Mouse (Mus musculus) forebrain, embryonic 14.5 days (tissue): ENCODE results near the gene Gpc3. TPM values are rescaled to one million over a fixed set of nuclear protein-coding genes. Genes with fewer than 3 reads are reported as not detected.

Experiments
- ATAC-seq: fragments of 200-750 bp; cut with Nextera tagmentation; 2 replicates; pipeline ENCODE4 v1.8.0; 2017; ENCODE audit warnings: mild to moderate bottlenecking, moderate library complexity
- DNase-seq: peaks from one replicate; pipeline ENCODE4 v3.0.0-alpha.2; 2015; ENCODE audit warnings: low spot score
- H3K27ac ChIP-seq: fragments of 300-500 bp; sonication (generic); 2 replicates; pipeline ENCODE4 v1.5.1; 2014; ENCODE audit warnings: low read depth, mild to moderate bottlenecking, control low read depth, low read length, moderate library complexity
- H3K27me3 ChIP-seq: fragments of 300-500 bp; sonication (generic); replicated peaks from 2 replicates; pipeline ENCODE4 v1.6.1; 2014; ENCODE audit warnings: low read length, control low read depth, mixed read lengths; ENCODE audit not compliant: control insufficient read depth, insufficient read depth
- H3K36me3 ChIP-seq: fragments of 300-500 bp; sonication (generic); 2 replicates; pipeline ENCODE4 v1.6.1; 2014; ENCODE audit warnings: low read length, control low read depth; ENCODE audit not compliant: control insufficient read depth, insufficient read depth
- H3K4me1 ChIP-seq: fragments of 300-500 bp; sonication (generic); 2 replicates; pipeline ENCODE4 v1.6.1; 2014; ENCODE audit warnings: antibody characterized with exemption, low read length, control low read depth; ENCODE audit not compliant: control insufficient read depth, insufficient read depth
- H3K4me2 ChIP-seq: fragments of 300-500 bp; sonication (generic); 2 replicates; pipeline ENCODE4 v1.6.1; 2014; ENCODE audit warnings: mild to moderate bottlenecking, control low read depth, low read length
- H3K4me3 ChIP-seq: fragments of 300-500 bp; sonication (generic); 2 replicates; pipeline ENCODE4 v1.5.1; 2014; ENCODE audit warnings: low read depth, low read length, control low read depth
- H3K9ac ChIP-seq: fragments of 300-500 bp; sonication (generic); 2 replicates; pipeline ENCODE4 v1.6.1; 2014; ENCODE audit warnings: mild to moderate bottlenecking, low read length, control low read depth, moderate library complexity
- H3K9me3 ChIP-seq: fragments of 300-500 bp; sonication (generic); replicated peaks from 2 replicates; pipeline ENCODE4 v1.6.1; 2016; ENCODE audit warnings: low read length, control low read depth, mixed read lengths; ENCODE audit not compliant: control insufficient read depth
- WGBS: fragments of 180-500 bp; shearing (Covaris S2); extraction: QIAGEN DNeasy Blood & Tissue Kit; methylation state at CpG from one replicate; pipeline ENCODE4 v1.1.7; 2014; 5-methylcytosine and 5-hydroxymethylcytosine counted together
- polyA plus RNA-seq: library from polyadenylated mRNA; unstranded; fragments of >200 nt; fragmentation: Nextera tagmentation; extraction: Ambion mirVana; gene quantifications from 2 replicates; pipeline ENCODE4 v1.2.1, GENCODE M21; 2014

Gene Gpc3
- polyA plus RNA-seq, 1 experiment from 2014 or later = 51.2 TPM

GRCm38 (mm10) chrX:52533098-52533497, 80.7 kb downstream of the Gpc3 start:
- WGBS = 59% methylated on average over 4 of the region's 4 CpGs
- no peak overlapping the region for H3K4me3 ChIP-seq
- ATAC-seq = no peak
- DNase-seq = peak; percentile 23
- no peak overlapping the region for H3K4me2 ChIP-seq
- H3K4me1 ChIP-seq = no peaks in the 10 kb centered on the region
- no peaks in the 10 kb centered on the region for H3K27me3 ChIP-seq
- no peak overlapping the region for H3K9ac ChIP-seq
- no peaks in the 10 kb centered on the region for H3K9me3 ChIP-seq
- no peaks in the 10 kb centered on the region for H3K36me3 ChIP-seq
- no peak overlapping the region for H3K27ac ChIP-seq

GRCm38 (mm10) chrX:52532124-52532523, 81.6 kb downstream of the Gpc3 start:
- no peak overlapping the region for H3K9ac ChIP-seq
- H3K4me3 ChIP-seq = no peak overlapping the region
- no peak overlapping the region for H3K4me2 ChIP-seq
- DNase-seq = no peak
- H3K9me3 ChIP-seq = no peaks in the 10 kb centered on the region
- no peak overlapping the region for H3K27ac ChIP-seq
- no peak for ATAC-seq
- H3K27me3 ChIP-seq = no peaks in the 10 kb centered on the region
- no peaks in the 10 kb centered on the region for H3K4me1 ChIP-seq
- no peaks in the 10 kb centered on the region for H3K36me3 ChIP-seq
- WGBS = 85% methylated on average over 2 of the region's 2 CpGs

- no peak overlapping the region for H3K4me3 ChIP-seq
- H3K9ac ChIP-seq = no peak overlapping the region
- no peak for DNase-seq
- H3K36me3 ChIP-seq = no peaks in the 10 kb centered on the region
- 80% methylated on average over 5 of the region's 5 CpGs for WGBS
- no peak for ATAC-seq
- no peak overlapping the region for H3K27ac ChIP-seq
- no peak overlapping the region for H3K4me2 ChIP-seq
- H3K4me1 ChIP-seq = no peaks in the 10 kb centered on the region
- H3K9me3 ChIP-seq = no peaks in the 10 kb centered on the region
- H3K27me3 ChIP-seq = no peaks in the 10 kb centered on the region
Measured at GRCm38 (mm10) chrX:52526086-52526485, 87.7 kb downstream of the Gpc3 start.

GRCm38 (mm10) chrX:52525132-52525531, 88.6 kb downstream of the Gpc3 start:
- H3K4me2 ChIP-seq = no peak overlapping the region
- no peak overlapping the region for H3K9ac ChIP-seq
- no peaks in the 10 kb centered on the region for H3K36me3 ChIP-seq
- DNase-seq (no peak), ATAC-seq (no peak)
- no peaks in the 10 kb centered on the region for H3K4me1 ChIP-seq
- H3K27ac ChIP-seq = no peak overlapping the region
- H3K27me3 ChIP-seq = no peaks in the 10 kb centered on the region
- WGBS = 76% methylated on average over 3 of the region's 3 CpGs
- no peaks in the 10 kb centered on the region for H3K9me3 ChIP-seq
- no peak overlapping the region for H3K4me3 ChIP-seq

- H3K27ac ChIP-seq = no peak overlapping the region
- no peak overlapping the region for H3K4me2 ChIP-seq
- H3K4me1 ChIP-seq = no peaks in the 10 kb centered on the region
- no peak overlapping the region for H3K4me3 ChIP-seq
- WGBS = 54% methylated on average over 3 of the region's 3 CpGs
- H3K9ac ChIP-seq = no peak overlapping the region
- H3K9me3 ChIP-seq = no peaks in the 10 kb centered on the region
- H3K27me3 ChIP-seq = no peaks in the 10 kb centered on the region
- DNase-seq (peak; percentile 37), ATAC-seq (no peak)
- H3K36me3 ChIP-seq = no peaks in the 10 kb centered on the region
Measured at GRCm38 (mm10) chrX:52514553-52514952, 99.2 kb downstream of the Gpc3 start.

- no peak overlapping the region for H3K4me3 ChIP-seq
- H3K27me3 ChIP-seq = no peaks in the 10 kb centered on the region
- DNase-seq (no peak), ATAC-seq (no peak)
- no peaks in the 10 kb centered on the region for H3K4me1 ChIP-seq
- no peak overlapping the region for H3K27ac ChIP-seq
- no peak overlapping the region for H3K9ac ChIP-seq
- WGBS = 76% methylated on average over 4 of the region's 4 CpGs
- H3K4me2 ChIP-seq = no peak overlapping the region
- H3K36me3 ChIP-seq = no peaks in the 10 kb centered on the region
- H3K9me3 ChIP-seq = no peaks in the 10 kb centered on the region
Measured at GRCm38 (mm10) chrX:52511151-52511550, 102.6 kb downstream of the Gpc3 start.

GRCm38 (mm10) chrX:52503857-52504256, 109.9 kb downstream of the Gpc3 start:
- Histone ChIP-seq H3K9me3 (no peaks in the 10 kb centered on the region), H3K4me2 (no peak overlapping the region), H3K4me3 (no peak overlapping the region), H3K27me3 (no peaks in the 10 kb centered on the region), H3K36me3 (no peaks in the 10 kb centered on the region), H3K4me1 (no peaks in the 10 kb centered on the region), H3K9ac (no peak overlapping the region), H3K27ac (no peak overlapping the region)
- DNase-seq = no peak
- WGBS = 61% methylated on average over 3 of the region's 3 CpGs
- no peak for ATAC-seq

- no peak overlapping the region for H3K4me3 ChIP-seq
- no peaks in the 10 kb centered on the region for H3K4me1 ChIP-seq
- no peak overlapping the region for H3K9ac ChIP-seq
- H3K36me3 ChIP-seq = no peaks in the 10 kb centered on the region
- DNase-seq (peak; percentile 56), ATAC-seq (no peak)
- no peaks in the 10 kb centered on the region for H3K9me3 ChIP-seq
- H3K27ac ChIP-seq = no peak overlapping the region
- no peaks in the 10 kb centered on the region for H3K27me3 ChIP-seq
- WGBS = 46% methylated on average over 4 of the region's 4 CpGs
- no peak overlapping the region for H3K4me2 ChIP-seq
Measured at GRCm38 (mm10) chrX:52489461-52489860, 124.3 kb downstream of the Gpc3 start.

GRCm38 (mm10) chrX:52455074-52455588, 158.6 kb downstream of the Gpc3 start:
- Histone ChIP-seq H3K4me2 (no peak overlapping the region), H3K4me3 (no peak overlapping the region), H3K9me3 (no peaks in the 10 kb centered on the region), H3K27ac (no peak overlapping the region), H3K27me3 (no peaks in the 10 kb centered on the region), H3K36me3 (no peaks in the 10 kb centered on the region), H3K9ac (no peak overlapping the region), H3K4me1 (no peaks in the 10 kb centered on the region)
- DNase-seq = no peak
- 66% methylated on average over 5 of the region's 5 CpGs for WGBS
- no peak for ATAC-seq
